Mouse (Mus musculus): ENCODE measurements around the gene Actn4. TPM values are rescaled to one million over a fixed set of nuclear protein-coding genes. Genes with fewer than 3 reads are reported as not detected.

Gene Actn4
- polyA plus RNA-seq, 1 experiment from 2014 or later, result 134 TPM

- 90% methylated on average over 2 of the region's 2 CpGs for WGBS
- no peak for ATAC-seq (ENCODE audit: low FRiP score)
- H3K4me1 ChIP-seq (replicated peaks; ENCODE audit: control insufficient read depth, insufficient read depth, low read length), result peaks cover 5% of the 10 kb centered on the region
- H3K9me3 ChIP-seq (ENCODE audit: control insufficient read depth, low read length), result no peaks in the 10 kb centered on the region
- H3K27ac ChIP-seq (ENCODE audit: low read depth, low read length), result no peak overlapping the region
- DNase-seq (ENCODE audit: low spot score), result no peak
- H3K9ac ChIP-seq (ENCODE audit: low read depth, low read length), result no peak overlapping the region
- H3K27me3 ChIP-seq (ENCODE audit: control insufficient read depth, insufficient read depth, low read length), result no peaks in the 10 kb centered on the region
- H3K4me2 ChIP-seq (replicated peaks; ENCODE audit: low read depth, low read length), result no peak overlapping the region
- no peaks in the 10 kb centered on the region for H3K36me3 ChIP-seq (ENCODE audit: control insufficient read depth, insufficient read depth, low read length)
- no peak overlapping the region for H3K4me3 ChIP-seq (ENCODE audit: low read depth, low read length)
Measured at GRCm38 (mm10) chr7:28949298-28949697, 12.8 kb downstream of the Actn4 start.

GRCm38 (mm10) chr7:28948746-28949145 lies 13.4 kb downstream of the Actn4 start:
- Histone ChIP-seq H3K4me2 (replicated peaks; ENCODE audit: low read depth, low read length) (no peak overlapping the region), H3K9me3 (ENCODE audit: control insufficient read depth, low read length) (no peaks in the 10 kb centered on the region), H3K9ac (ENCODE audit: low read depth, low read length) (no peak overlapping the region), H3K4me1 (replicated peaks; ENCODE audit: control insufficient read depth, insufficient read depth, low read length) (peaks cover 4% of the 10 kb centered on the region), H3K36me3 (ENCODE audit: control insufficient read depth, insufficient read depth, low read length) (no peaks in the 10 kb centered on the region), H3K27me3 (ENCODE audit: control insufficient read depth, insufficient read depth, low read length) (no peaks in the 10 kb centered on the region), H3K27ac (ENCODE audit: low read depth, low read length) (no peak overlapping the region), H3K4me3 (ENCODE audit: low read depth, low read length) (no peak overlapping the region)
- ATAC-seq (ENCODE audit: low FRiP score) (no peak), DNase-seq (ENCODE audit: low spot score) (no peak)
- WGBS, result 87% methylated on average over 7 of the region's 7 CpGs

- H3K27ac ChIP-seq (ENCODE audit: low read depth, low read length), result peak overlapping the region; percentile 58; the same call in 1 of the 2 replicates
- no peak overlapping the region for H3K9ac ChIP-seq (ENCODE audit: low read depth, low read length)
- DNase-seq (ENCODE audit: low spot score) (peak; percentile 28), ATAC-seq (ENCODE audit: low FRiP score) (no peak)
- no peaks in the 10 kb centered on the region; the same call in 1 of the 2 replicates for H3K4me1 ChIP-seq (replicated peaks; ENCODE audit: control insufficient read depth, insufficient read depth, low read length)
- no peak overlapping the region for H3K4me3 ChIP-seq (ENCODE audit: low read depth, low read length)
- H3K27me3 ChIP-seq (ENCODE audit: control insufficient read depth, insufficient read depth, low read length), result no peaks in the 10 kb centered on the region
- WGBS, result 40% methylated on average over 1 of the region's 1 CpGs
- H3K4me2 ChIP-seq (replicated peaks; ENCODE audit: low read depth, low read length), result no peak overlapping the region
- H3K36me3 ChIP-seq (ENCODE audit: control insufficient read depth, insufficient read depth, low read length), result no peaks in the 10 kb centered on the region
- H3K9me3 ChIP-seq (ENCODE audit: control insufficient read depth, low read length), result no peaks in the 10 kb centered on the region
Measured at GRCm38 (mm10) chr7:28946271-28946610, 15.9 kb downstream of the Actn4 start.

GRCm38 (mm10) chr7:28945416-28946270 lies 16.5 kb downstream of the Actn4 start:
- H3K4me1 ChIP-seq (replicated peaks; ENCODE audit: control insufficient read depth, insufficient read depth, low read length), result no peaks in the 10 kb centered on the region; the same call in 1 of the 2 replicates
- H3K4me3 ChIP-seq (ENCODE audit: low read depth, low read length), result no peak overlapping the region
- no peak overlapping the region for H3K4me2 ChIP-seq (replicated peaks; ENCODE audit: low read depth, low read length)
- ATAC-seq (ENCODE audit: low FRiP score), result no peak
- no peaks in the 10 kb centered on the region for H3K27me3 ChIP-seq (ENCODE audit: control insufficient read depth, insufficient read depth, low read length)
- no peaks in the 10 kb centered on the region for H3K9me3 ChIP-seq (ENCODE audit: control insufficient read depth, low read length)
- WGBS, result 40% methylated on average over 10 of the region's 10 CpGs
- no peaks in the 10 kb centered on the region for H3K36me3 ChIP-seq (ENCODE audit: control insufficient read depth, insufficient read depth, low read length)
- peak overlapping the region; percentile 58 for H3K27ac ChIP-seq (ENCODE audit: low read depth, low read length)
- peak; percentile 31 for DNase-seq (ENCODE audit: low spot score)
- no peak overlapping the region for H3K9ac ChIP-seq (ENCODE audit: low read depth, low read length)

- 51% methylated on average over 6 of the region's 6 CpGs for WGBS
- no peak overlapping the region for H3K4me3 ChIP-seq (ENCODE audit: low read depth, low read length)
- no peak for ATAC-seq (ENCODE audit: low FRiP score)
- DNase-seq (ENCODE audit: low spot score), result no peak
- no peak overlapping the region for H3K9ac ChIP-seq (ENCODE audit: low read depth, low read length)
- H3K9me3 ChIP-seq (ENCODE audit: control insufficient read depth, low read length), result no peaks in the 10 kb centered on the region
- H3K36me3 ChIP-seq (ENCODE audit: control insufficient read depth, insufficient read depth, low read length), result no peaks in the 10 kb centered on the region
- H3K4me1 ChIP-seq (replicated peaks; ENCODE audit: control insufficient read depth, insufficient read depth, low read length), result no peaks in the 10 kb centered on the region; the same call in 1 of the 2 replicates
- no peaks in the 10 kb centered on the region for H3K27me3 ChIP-seq (ENCODE audit: control insufficient read depth, insufficient read depth, low read length)
- peak overlapping the region; percentile 58 for H3K27ac ChIP-seq (ENCODE audit: low read depth, low read length)
- no peak overlapping the region for H3K4me2 ChIP-seq (replicated peaks; ENCODE audit: low read depth, low read length)
Measured at GRCm38 (mm10) chr7:28944756-28945415, 17.3 kb downstream of the Actn4 start.

GRCm38 (mm10) chr7:28943451-28944180 lies 18.5 kb downstream of the Actn4 start:
- no peaks in the 10 kb centered on the region for H3K36me3 ChIP-seq (ENCODE audit: control insufficient read depth, insufficient read depth, low read length)
- no peaks in the 10 kb centered on the region; the same call in 1 of the 2 replicates for H3K4me1 ChIP-seq (replicated peaks; ENCODE audit: control insufficient read depth, insufficient read depth, low read length)
- no peak overlapping the region for H3K4me3 ChIP-seq (ENCODE audit: low read depth, low read length)
- DNase-seq (ENCODE audit: low spot score), result no peak
- ATAC-seq (ENCODE audit: low FRiP score), result no peak
- H3K4me2 ChIP-seq (replicated peaks; ENCODE audit: low read depth, low read length), result no peak overlapping the region
- 0 out of 2 replicates have a peak overlapping the region, but pooled peaks have one; percentile 20 for H3K27ac ChIP-seq (ENCODE audit: low read depth, low read length)
- no peak overlapping the region for H3K9ac ChIP-seq (ENCODE audit: low read depth, low read length)
- H3K9me3 ChIP-seq (ENCODE audit: control insufficient read depth, low read length), result no peaks in the 10 kb centered on the region
- H3K27me3 ChIP-seq (ENCODE audit: control insufficient read depth, insufficient read depth, low read length), result no peaks in the 10 kb centered on the region
- WGBS, result 69% methylated on average over 5 of the region's 5 CpGs

GRCm38 (mm10) chr7:28941542-28941941 lies 20.6 kb downstream of the Actn4 start:
- Histone ChIP-seq H3K36me3 (ENCODE audit: control insufficient read depth, insufficient read depth, low read length) (no peaks in the 10 kb centered on the region), H3K9ac (ENCODE audit: low read depth, low read length) (no peak overlapping the region), H3K27me3 (ENCODE audit: control insufficient read depth, insufficient read depth, low read length) (no peaks in the 10 kb centered on the region), H3K9me3 (ENCODE audit: control insufficient read depth, low read length) (no peaks in the 10 kb centered on the region), H3K27ac (ENCODE audit: low read depth, low read length) (no peak overlapping the region; the same call in 1 of the 2 replicates), H3K4me1 (replicated peaks; ENCODE audit: control insufficient read depth, insufficient read depth, low read length) (no peaks in the 10 kb centered on the region; the same call in 1 of the 2 replicates), H3K4me3 (ENCODE audit: low read depth, low read length) (no peak overlapping the region), H3K4me2 (replicated peaks; ENCODE audit: low read depth, low read length) (no peak overlapping the region)
- ATAC-seq (ENCODE audit: low FRiP score) (no peak), DNase-seq (ENCODE audit: low spot score) (no peak)
- 87% methylated on average over 4 of the region's 4 CpGs for WGBS

GRCm38 (mm10) chr7:28941129-28941528 lies 21.0 kb downstream of the Actn4 start:
- H3K36me3 ChIP-seq (ENCODE audit: control insufficient read depth, insufficient read depth, low read length), result no peaks in the 10 kb centered on the region
- no peak overlapping the region for H3K4me2 ChIP-seq (replicated peaks; ENCODE audit: low read depth, low read length)
- H3K27me3 ChIP-seq (ENCODE audit: control insufficient read depth, insufficient read depth, low read length), result no peaks in the 10 kb centered on the region
- ATAC-seq (ENCODE audit: low FRiP score) (no peak), DNase-seq (ENCODE audit: low spot score) (no peak)
- H3K4me3 ChIP-seq (ENCODE audit: low read depth, low read length), result no peak overlapping the region
- 84% methylated on average over 4 of the region's 4 CpGs for WGBS
- H3K9me3 ChIP-seq (ENCODE audit: control insufficient read depth, low read length), result no peaks in the 10 kb centered on the region
- no peaks in the 10 kb centered on the region; the same call in 1 of the 2 replicates for H3K4me1 ChIP-seq (replicated peaks; ENCODE audit: control insufficient read depth, insufficient read depth, low read length)
- H3K9ac ChIP-seq (ENCODE audit: low read depth, low read length), result no peak overlapping the region
- no peak overlapping the region for H3K27ac ChIP-seq (ENCODE audit: low read depth, low read length)

Measured in hindbrain, embryonic 11.5 days (tissue).